Comparison of ENCODE assay signal across 10 mouse cellular contexts in the genomic region with DNA sequence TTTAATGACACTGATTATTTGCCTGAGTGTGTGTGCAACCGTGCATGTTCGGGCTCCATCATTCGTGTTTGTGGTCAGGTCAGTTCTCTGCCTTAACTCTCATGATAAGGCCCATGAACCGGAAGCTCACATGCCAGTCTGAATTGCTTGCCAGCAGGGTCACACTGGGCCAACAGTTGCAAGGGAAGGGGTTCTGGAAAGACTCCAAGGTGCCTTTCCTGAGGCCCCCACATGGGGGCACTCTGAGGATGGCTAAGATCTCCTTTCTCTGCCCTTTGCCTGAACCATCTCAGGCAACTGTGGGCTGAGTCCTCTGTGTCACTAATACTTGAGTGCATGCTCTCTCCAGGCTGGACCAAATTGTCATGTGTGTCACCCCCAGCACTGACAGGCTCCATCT. TPM values are rescaled to one million over a fixed set of nuclear protein-coding genes. Genes with fewer than 3 reads are reported as not detected.
DNase-seq lines count a peak whose midpoint lies in the region; ATAC-seq lines count a peak whose summit lies in the region.
"Had no signal": no experiment of that assay in that cellular context is flagged by ENCODE, and none has a peak within 500 bp of the region (broad histone marks: within the 10 kb centered on the region; RNA-seq: fewer than 3 reads in every experiment).

No protein-coding gene starts in this region.

- H3K27ac ChIP-seq in heart, embryonic 11.5 days (ENCODE audit: low read depth, low read length), result no peak overlapping the region

- H3K4me3 ChIP-seq in heart, embryonic 11.5 days (ENCODE audit: low read depth, low read length), result no peak overlapping the region

- H3K4me1 ChIP-seq in heart, embryonic 11.5 days (ENCODE audit: control insufficient read depth, insufficient read depth, low read length), result peaks cover 34% of the 10 kb centered on the region

- no peak overlapping the region for H3K9ac ChIP-seq in heart, embryonic 11.5 days (ENCODE audit: low read depth, low read length)

- ATAC-seq in heart, embryonic 11.5 days (replicated peaks; ENCODE audit: insufficient number of reproducible peaks, low FRiP score, low TSS enrichment), result no peak

- H3K9me3 ChIP-seq in heart, embryonic 11.5 days (replicated peaks; ENCODE audit: control insufficient read depth, low read length), result no peaks in the 10 kb centered on the region

- DNase-seq in heart, adult 11 months, result peak; percentile 94
- DNase-seq in CD4-positive, CD25-positive, alpha-beta regulatory T cell, adult 2 months (ENCODE audit: low read depth, low spot score), result peak; percentile 67
- DNase-seq in c-Kit-positive CD71-negative TER-119-negative erythroid progenitor cells, embryonic 14.5 days (ENCODE audit: low read depth), result peak; percentile 50
- DNase-seq in gastrocnemius, postnatal 25 days, result peak; percentile 48
- peak; percentile 81 for DNase-seq in kidney, postnatal 14 days
- peak; percentile 64 for DNase-seq in lung, postnatal 14 days
- peak; percentile 44 to 51 for DNase-seq in spleen, postnatal 36 days (ENCODE audit: low spot score in 2 of 2)

- H3K27me3 ChIP-seq in heart, embryonic 11.5 days (ENCODE audit: control insufficient read depth, insufficient read depth, low read length), result no peaks in the 10 kb centered on the region

- WGBS in heart, embryonic 11.5 days (ENCODE audit: insufficient replicate concordance), result 43% methylated on average over 4 of the region's 4 CpGs

- H3K4me2 ChIP-seq in heart, embryonic 11.5 days, result no peak overlapping the region

- H3K36me3 ChIP-seq in heart, embryonic 11.5 days (ENCODE audit: control insufficient read depth, insufficient read depth, low read length), result no peaks in the 10 kb centered on the region

RNA-seq across cellular contexts. Expression of gene Kdm4b, which starts 11.3 kb away (rescaled TPM):
- polyA plus RNA-seq in heart, embryonic 11.5 days (2014; fragmentation: Nextera tagmentation; extraction: Ambion mirVana), result 19.6 and 22.8 TPM in 2 replicates
- 10 to 100 TPM; 21.5 to 22.6 TPM for total RNA-seq in gastrocnemius, postnatal 25 days (2021)

RNA-seq across cellular contexts. Expression of gene Uhrf1, which starts 34.1 kb away (rescaled TPM):
- polyA plus RNA-seq in heart, embryonic 11.5 days (2014; fragmentation: Nextera tagmentation; extraction: Ambion mirVana), result 53.0 and 62.4 TPM in 2 replicates
- 1 to 10 TPM; 2.6 to 2.7 TPM for total RNA-seq in gastrocnemius, postnatal 25 days (2021)

RNA-seq across cellular contexts. Expression of gene Arrdc5, which starts 37.1 kb away (rescaled TPM):
- not detected in 2 replicates for polyA plus RNA-seq in heart, embryonic 11.5 days (2014; fragmentation: Nextera tagmentation; extraction: Ambion mirVana)
- not detected for total RNA-seq in gastrocnemius, postnatal 25 days (2021)
- total RNA-seq: left cerebral cortex, adult 18-20 months had no signal
- polyA plus RNA-seq: stomach, embryonic 16.5 days had no signal

RNA-seq across cellular contexts. Expression of gene Plin3, which starts 44.5 kb away (rescaled TPM):
- polyA plus RNA-seq in heart, embryonic 11.5 days (2014; fragmentation: Nextera tagmentation; extraction: Ambion mirVana), result 58.8 and 77.3 TPM in 2 replicates
- 10 to 100 TPM; 35.3 to 39.1 TPM for total RNA-seq in gastrocnemius, postnatal 25 days (2021)
